Mouse (Mus musculus) heart, postnatal 0 days (tissue): ENCODE measurements around the gene Piwil1. TPM values are rescaled to one million over a fixed set of nuclear protein-coding genes. Genes with fewer than 3 reads are reported as not detected.
"Not testable (repeated sequence)": the region's sequence is repeated elsewhere in the genome, so short reads cannot be mapped to it uniquely, and the experiment has no call there.

Experiments
- ATAC-seq: fragments of 200-750 bp; cut with Nextera tagmentation; 2 replicates; pipeline ENCODE4 v1.8.0; 2017; ENCODE audit warnings: low read depth, moderate number of reproducible peaks, moderate library complexity; ENCODE audit not compliant: insufficient read depth
- DNase-seq: peaks from one replicate; pipeline ENCODE4 v3.0.0-alpha.2; 2016; ENCODE audit warnings: low spot score
- H3K27ac ChIP-seq: fragments of 300-500 bp; sonication (generic); 2 replicates; pipeline ENCODE4 v1.5.1; 2014; ENCODE audit warnings: low read depth, mild to moderate bottlenecking
- H3K27me3 ChIP-seq: fragments of 300-500 bp; sonication (generic); 2 replicates; pipeline ENCODE4 v1.6.1; 2014; ENCODE audit warnings: low read length, mixed read lengths; ENCODE audit not compliant: control insufficient read depth, insufficient read depth
- H3K36me3 ChIP-seq: fragments of 300-500 bp; sonication (generic); replicated peaks from 2 replicates; pipeline ENCODE4 v1.6.1; 2014; ENCODE audit warnings: low read length, mixed read lengths; ENCODE audit not compliant: control insufficient read depth, insufficient read depth
- H3K4me1 ChIP-seq: fragments of 300-500 bp; sonication (generic); 2 replicates; pipeline ENCODE4 v1.6.1; 2014; ENCODE audit warnings: antibody characterized with exemption; ENCODE audit not compliant: control insufficient read depth, insufficient read depth
- H3K4me2 ChIP-seq: fragments of 300-500 bp; sonication (generic); 2 replicates; pipeline ENCODE4 v1.6.1; 2014; ENCODE audit warnings: low read depth, mild to moderate bottlenecking, low read length, moderate library complexity
- H3K4me3 ChIP-seq: fragments of 300-500 bp; sonication (generic); 2 replicates; pipeline ENCODE4 v1.5.1; 2014; ENCODE audit warnings: low read depth, low read length
- H3K9ac ChIP-seq: fragments of 300-500 bp; sonication (generic); replicated peaks from 2 replicates; pipeline ENCODE4 v1.6.1; 2014; ENCODE audit warnings: low read depth, low read length, mixed read lengths
- H3K9me3 ChIP-seq: fragments of 300-500 bp; sonication (generic); replicated peaks from 2 replicates; pipeline ENCODE4 v1.6.1; 2016; ENCODE audit warnings: low read length; ENCODE audit not compliant: control insufficient read depth
- CTCF ChIP-seq: IDR thresholded peaks from 2 replicates; pipeline ENCODE4 v1.5.1; 2016; ENCODE audit warnings: antibody characterized with exemption, control low read depth, low read depth
- EP300 ChIP-seq: IDR thresholded peaks from 2 replicates; pipeline ENCODE4 v1.6.1; 2016; ENCODE audit warnings: antibody characterized with exemption, low read depth
- WGBS: fragments of 180-500 bp; shearing (Covaris S2); extraction: QIAGEN DNeasy Blood & Tissue Kit; methylation state at CpG from one replicate; pipeline ENCODE4 v1.1.7; 2014; 5-methylcytosine and 5-hydroxymethylcytosine counted together
- polyA plus RNA-seq: library from polyadenylated mRNA; unstranded; fragments of >200 nt; fragmentation: Nextera tagmentation; extraction: Ambion mirVana; gene quantifications from 2 replicates; pipeline ENCODE4 v1.2.1, GENCODE M21; 2015
- total RNA-seq: library from RNA; depleted of rRNA; stranded (reverse); fragments of >200 nt; gene quantifications from 2 replicates; pipeline ENCODE4 v1.2.3, GENCODE M21; 2014; ENCODE audit warnings: low replicate concordance

Gene Piwil1
- total and polyA plus RNA-seq, 2 experiments from 2014 or later, result not detected

GRCm38 (mm10) chr5:128711847-128712246, 9.5 kb downstream of the Piwil1 start:
- H3K4me1 ChIP-seq, result no peaks in the 10 kb centered on the region
- TF ChIP-seq EP300 (no peak), CTCF (no peak)
- H3K4me2 ChIP-seq, result no peak overlapping the region
- H3K36me3 ChIP-seq, result no peaks in the 10 kb centered on the region
- no peak for DNase-seq
- H3K9me3 ChIP-seq, result no peaks in the 10 kb centered on the region
- 76% methylated on average over 6 of the region's 6 CpGs for WGBS
- no peak overlapping the region for H3K27ac ChIP-seq
- H3K27me3 ChIP-seq, result no peaks in the 10 kb centered on the region
- H3K4me3 ChIP-seq, result no peak overlapping the region
- H3K9ac ChIP-seq, result no peak overlapping the region
- ATAC-seq, result no peak

- Histone ChIP-seq H3K4me3 (no peak overlapping the region), H3K36me3 (no peaks in the 10 kb centered on the region), H3K9me3 (peaks cover 7% of the 10 kb centered on the region; the same call in 1 of the 2 replicates), H3K4me2 (no peak overlapping the region), H3K4me1 (no peaks in the 10 kb centered on the region), H3K9ac (no peak overlapping the region), H3K27ac (no peak overlapping the region), H3K27me3 (no peaks in the 10 kb centered on the region)
- DNase-seq (no peak), ATAC-seq (no peak)
- TF ChIP-seq CTCF (no peak), EP300 (no peak)
- WGBS, result 26% methylated on average over 16 of the region's 16 CpGs
Observed at GRCm38 (mm10) chr5:128715171-128715570, 12.8 kb downstream of the Piwil1 start.

DNA sequence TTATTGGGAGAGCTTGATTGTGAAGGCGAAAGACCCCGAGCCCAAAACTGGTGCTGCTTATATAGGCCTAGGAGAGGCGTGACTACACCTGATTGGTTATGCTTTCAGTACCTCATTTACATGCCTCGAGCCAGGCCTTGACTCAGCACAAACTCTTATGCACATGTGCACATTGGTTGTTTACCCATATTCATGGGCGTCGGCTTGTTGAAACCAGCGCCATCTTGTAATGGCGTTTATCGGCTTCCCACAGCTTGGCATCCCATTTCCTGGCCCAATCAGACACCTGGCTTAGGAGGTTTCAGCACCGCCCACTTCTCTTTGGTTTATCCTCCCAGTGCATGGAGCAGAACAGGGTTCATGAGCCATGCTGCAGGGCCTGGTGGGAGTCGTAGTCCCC, 18.1 kb downstream of the Piwil1 start:
- not testable (repeated sequence) for DNase-seq, H3K27me3 ChIP-seq, ATAC-seq, H3K4me1 ChIP-seq, H3K36me3 ChIP-seq, H3K27ac ChIP-seq, H3K9ac ChIP-seq, H3K4me2 ChIP-seq, H3K9me3 ChIP-seq, H3K4me3 ChIP-seq
- 79% methylated on average over 11 of the region's 11 CpGs for WGBS

- H3K9me3 ChIP-seq, result no peaks in the 10 kb centered on the region
- DNase-seq, result no peak
- no peaks in the 10 kb centered on the region for H3K27me3 ChIP-seq
- 65% methylated on average over 5 of the region's 5 CpGs for WGBS
- H3K4me3 ChIP-seq, result no peak overlapping the region
- H3K36me3 ChIP-seq, result no peaks in the 10 kb centered on the region
- no peak overlapping the region for H3K9ac ChIP-seq
- ATAC-seq, result no peak
- TF ChIP-seq EP300 (no peak), CTCF (peak; percentile 11; the same call in 1 of the 2 replicates)
- no peak overlapping the region for H3K4me2 ChIP-seq
- no peak overlapping the region for H3K27ac ChIP-seq
- no peaks in the 10 kb centered on the region for H3K4me1 ChIP-seq
Observed at GRCm38 (mm10) chr5:128729341-128729740, 27.0 kb downstream of the Piwil1 start.

DNA sequence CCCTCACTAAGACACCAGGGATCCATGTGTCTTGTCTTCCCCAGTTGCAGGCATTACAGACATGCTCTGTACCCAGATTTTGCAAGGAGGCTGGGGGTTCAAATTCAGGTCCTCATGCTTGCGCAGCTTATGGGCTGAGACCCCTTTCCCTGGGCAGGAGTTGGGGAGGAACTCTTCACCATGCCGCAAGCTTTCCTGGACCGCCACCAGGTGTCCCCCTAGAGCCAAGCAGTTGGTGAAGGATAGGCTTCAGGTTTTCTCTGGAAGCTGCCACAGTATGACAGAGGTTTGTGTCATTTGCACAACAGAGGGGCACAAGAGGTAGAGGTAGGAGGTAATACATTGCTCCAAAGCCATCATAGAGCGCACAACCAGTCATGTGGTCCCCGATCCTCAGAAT, 28.3 kb downstream of the Piwil1 start:
- no peak overlapping the region for H3K4me2 ChIP-seq
- DNase-seq, result no peak
- no peak overlapping the region for H3K27ac ChIP-seq
- H3K36me3 ChIP-seq, result no peaks in the 10 kb centered on the region
- H3K4me1 ChIP-seq, result no peaks in the 10 kb centered on the region
- no peak for ATAC-seq
- H3K4me3 ChIP-seq, result no peak overlapping the region
- no peak for TF ChIP-seq EP300
- peak; percentile 55 for TF ChIP-seq CTCF
- H3K9ac ChIP-seq, result no peak overlapping the region
- no peaks in the 10 kb centered on the region for H3K9me3 ChIP-seq
- 37% methylated on average over 5 of the region's 5 CpGs for WGBS
- H3K27me3 ChIP-seq, result no peaks in the 10 kb centered on the region

DNA sequence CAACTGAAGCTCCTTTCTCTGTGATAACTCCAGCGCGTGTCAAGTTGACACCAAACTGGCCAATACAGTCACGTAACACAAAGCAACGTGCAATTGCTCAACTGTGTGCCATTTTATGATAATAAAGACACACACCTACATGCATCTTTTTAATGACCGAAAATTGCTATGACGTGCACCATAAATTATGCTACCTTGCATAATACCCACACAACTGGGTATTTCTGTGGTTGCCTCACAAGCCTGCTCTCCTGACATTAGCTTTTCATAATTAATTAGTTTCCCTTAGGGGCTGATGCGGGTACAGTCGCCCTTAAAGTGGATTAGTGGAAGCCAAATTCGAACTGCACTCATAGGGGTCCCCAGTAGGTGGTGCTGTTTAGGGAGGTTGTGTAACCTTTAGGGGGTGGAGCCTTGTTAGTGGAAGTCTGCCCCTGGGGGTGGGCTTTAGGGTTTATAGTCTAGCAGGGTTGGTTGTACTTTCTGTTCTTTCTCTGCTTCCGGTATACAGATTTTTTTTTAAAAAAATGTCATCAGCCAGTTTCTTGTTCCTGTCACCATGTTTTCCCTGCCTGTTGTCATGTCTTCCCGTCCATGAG, 30.2 kb downstream of the Piwil1 start:
- whole genome bisulfite sequencing, result 67% methylated on average over 11 of the region's 11 CpGs
- H3K4me3 ChIP-seq, result no peak overlapping the region
- H3K9me3 ChIP-seq, result no peaks in the 10 kb centered on the region
- H3K4me1 ChIP-seq, result no peaks in the 10 kb centered on the region
- no peak overlapping the region for H3K27ac ChIP-seq
- H3K9ac ChIP-seq, result no peak overlapping the region
- DNase-seq (no peak), ATAC-seq (no peak)
- H3K27me3 ChIP-seq, result peaks cover 5% of the 10 kb centered on the region; the same call in 1 of the 2 replicates
- no peaks in the 10 kb centered on the region for H3K36me3 ChIP-seq
- TF ChIP-seq CTCF (peak; percentile 17; the same call in 1 of the 2 replicates), EP300 (no peak)
- H3K4me2 ChIP-seq, result no peak overlapping the region
